Mouse (Mus musculus) midbrain, embryonic 14.5 days (tissue): ENCODE data around the gene Egfl8. TPM values are rescaled to one million over a fixed set of nuclear protein-coding genes. Genes with fewer than 3 reads are reported as not detected.
A peak's percentile ranks its signal among the peaks of the same experiment; 100 is the strongest.

Experiments used
- ATAC-seq: fragments of 200-750 bp; cut with Nextera tagmentation; 2 replicates; pipeline ENCODE4 v1.8.0; 2017; ENCODE audit warnings: moderate number of reproducible peaks, moderate library complexity; ENCODE audit not compliant: low FRiP score, low TSS enrichment
- DNase-seq: peaks from one replicate; pipeline ENCODE4 v3.0.0-alpha.2; 2015
- H3K27ac ChIP-seq: fragments of 300-500 bp; sonication (generic); replicated peaks from 2 replicates; pipeline ENCODE4 v1.5.1; 2014; ENCODE audit warnings: mild to moderate bottlenecking, low read depth, low read length, moderate library complexity
- H3K27me3 ChIP-seq: fragments of 300-500 bp; sonication (generic); 2 replicates; pipeline ENCODE4 v1.6.1; 2014; ENCODE audit warnings: low read length, control low read depth, mixed read lengths; ENCODE audit not compliant: control insufficient read depth, insufficient read depth
- H3K36me3 ChIP-seq: fragments of 300-500 bp; sonication (generic); 2 replicates; pipeline ENCODE4 v1.6.1; 2014; ENCODE audit warnings: low read length, control low read depth; ENCODE audit not compliant: control insufficient read depth, insufficient read depth
- H3K4me1 ChIP-seq: fragments of 300-500 bp; sonication (generic); 2 replicates; pipeline ENCODE4 v1.6.1; 2014; ENCODE audit warnings: mild to moderate bottlenecking, antibody characterized with exemption, low read length, control low read depth; ENCODE audit not compliant: control insufficient read depth, insufficient read depth
- H3K4me2 ChIP-seq: fragments of 300-500 bp; sonication (generic); 2 replicates; pipeline ENCODE4 v1.6.1; 2014; ENCODE audit warnings: mild to moderate bottlenecking, low read length, moderate library complexity
- H3K4me3 ChIP-seq: fragments of 300-500 bp; sonication (generic); replicated peaks from 2 replicates; pipeline ENCODE4 v1.5.1; 2014; ENCODE audit warnings: low read depth, low read length
- H3K9ac ChIP-seq: fragments of 300-500 bp; sonication (generic); replicated peaks from 2 replicates; pipeline ENCODE4 v1.6.1; 2014; ENCODE audit warnings: mild to moderate bottlenecking, low read length, moderate library complexity
- H3K9me3 ChIP-seq: fragments of 300-500 bp; sonication (generic); 2 replicates; pipeline ENCODE4 v1.6.1; 2016; ENCODE audit warnings: low read length, control low read depth, mixed read lengths; ENCODE audit not compliant: control insufficient read depth
- WGBS: fragments of 180-500 bp; shearing (Covaris S2); extraction: QIAGEN DNeasy Blood & Tissue Kit; methylation state at CpG from one replicate; pipeline ENCODE4 v1.1.7; 2014; 5-methylcytosine and 5-hydroxymethylcytosine counted together
- polyA plus RNA-seq: library from polyadenylated mRNA; unstranded; fragments of >200 nt; fragmentation: Nextera tagmentation; extraction: Ambion mirVana; gene quantifications from 2 replicates; pipeline ENCODE4 v1.2.1, GENCODE M21; 2014

Gene Egfl8
- polyA plus RNA-seq, 1 experiment from 2014 or later, result 9.5 TPM

DNA sequence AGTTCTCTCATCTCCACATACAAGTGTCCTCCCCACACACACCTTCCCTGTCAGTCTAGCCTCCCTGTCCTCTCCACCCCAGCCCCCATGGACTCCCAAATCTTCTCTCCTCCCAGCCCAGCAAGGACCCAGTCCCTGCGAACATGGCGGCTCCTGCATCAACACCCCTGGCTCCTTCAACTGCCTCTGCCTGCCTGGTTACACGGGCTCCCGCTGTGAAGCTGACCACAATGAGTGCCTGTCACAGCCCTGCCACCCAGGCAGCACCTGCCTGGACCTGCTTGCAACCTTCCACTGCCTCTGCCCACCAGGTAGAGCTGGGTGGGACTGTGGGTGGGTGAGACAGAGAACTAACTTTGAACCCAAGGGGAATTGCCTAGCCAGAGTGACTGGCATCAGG is 45.9 kb downstream of the Egfl8 start:
- WGBS, result 62% methylated on average over 4 of the region's 4 CpGs
- Histone ChIP-seq H3K4me3 (no peak overlapping the region), H3K4me1 (no peaks in the 10 kb centered on the region), H3K27me3 (no peaks in the 10 kb centered on the region; the same call in 1 of the 2 replicates), H3K9me3 (0 out of 2 replicates have a peak, but pooled peaks cover 2% of the 10 kb centered on the region), H3K27ac (no peak overlapping the region), H3K4me2 (no peak overlapping the region), H3K9ac (no peak overlapping the region), H3K36me3 (no peaks in the 10 kb centered on the region)
- no peak for DNase-seq
- no peak for ATAC-seq

DNA sequence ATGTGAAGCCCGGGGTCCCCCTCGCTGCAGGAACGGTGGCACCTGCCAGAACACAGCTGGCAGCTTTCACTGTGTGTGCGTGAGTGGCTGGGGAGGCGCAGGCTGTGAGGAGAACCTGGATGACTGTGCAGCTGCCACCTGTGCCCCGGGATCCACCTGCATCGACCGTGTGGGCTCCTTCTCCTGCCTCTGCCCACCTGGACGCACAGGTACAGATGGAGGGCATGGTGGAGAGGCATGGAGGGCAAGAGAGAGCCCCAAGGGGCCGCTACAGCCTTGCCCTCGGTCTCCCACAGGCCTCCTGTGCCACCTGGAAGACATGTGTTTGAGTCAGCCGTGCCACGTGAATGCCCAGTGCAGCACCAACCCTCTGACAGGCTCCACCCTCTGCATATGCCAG is 47.4 kb downstream of the Egfl8 start:
- no peaks in the 10 kb centered on the region; the same call in 1 of the 2 replicates for H3K27me3 ChIP-seq
- H3K4me3 ChIP-seq, result no peak overlapping the region
- 77% methylated on average over 13 of the region's 13 CpGs for WGBS
- ATAC-seq, result no peak
- H3K27ac ChIP-seq, result no peak overlapping the region
- no peaks in the 10 kb centered on the region for H3K36me3 ChIP-seq
- no peak for DNase-seq
- no peaks in the 10 kb centered on the region for H3K4me1 ChIP-seq
- no peak overlapping the region for H3K4me2 ChIP-seq
- H3K9ac ChIP-seq, result no peak overlapping the region
- H3K9me3 ChIP-seq, result 0 out of 2 replicates have a peak, but pooled peaks cover 2% of the 10 kb centered on the region

DNA sequence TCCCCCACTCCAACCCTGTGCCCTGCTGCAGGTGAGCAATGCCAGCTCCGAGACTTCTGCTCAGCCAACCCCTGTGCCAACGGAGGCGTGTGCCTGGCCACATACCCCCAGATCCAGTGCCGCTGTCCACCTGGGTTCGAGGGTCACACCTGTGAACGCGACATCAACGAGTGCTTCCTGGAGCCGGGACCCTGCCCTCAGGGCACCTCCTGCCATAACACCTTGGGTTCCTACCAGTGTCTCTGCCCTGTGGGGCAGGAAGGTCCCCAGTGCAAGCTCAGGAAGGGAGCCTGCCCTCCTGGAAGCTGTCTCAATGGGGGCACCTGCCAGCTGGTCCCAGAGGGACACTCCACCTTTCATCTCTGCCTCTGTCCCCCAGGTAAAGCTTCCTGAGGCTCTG is 48.5 kb downstream of the Egfl8 start:
- H3K9ac ChIP-seq, result no peak overlapping the region
- 76% methylated on average over 9 of the region's 9 CpGs for WGBS
- 0 out of 2 replicates have a peak, but pooled peaks cover 2% of the 10 kb centered on the region for H3K9me3 ChIP-seq
- H3K27me3 ChIP-seq, result no peaks in the 10 kb centered on the region; the same call in 1 of the 2 replicates
- no peak overlapping the region for H3K27ac ChIP-seq
- no peak overlapping the region for H3K4me3 ChIP-seq
- DNase-seq, result no peak
- no peaks in the 10 kb centered on the region for H3K36me3 ChIP-seq
- ATAC-seq, result no peak
- H3K4me1 ChIP-seq, result no peaks in the 10 kb centered on the region
- H3K4me2 ChIP-seq, result no peak overlapping the region

DNA sequence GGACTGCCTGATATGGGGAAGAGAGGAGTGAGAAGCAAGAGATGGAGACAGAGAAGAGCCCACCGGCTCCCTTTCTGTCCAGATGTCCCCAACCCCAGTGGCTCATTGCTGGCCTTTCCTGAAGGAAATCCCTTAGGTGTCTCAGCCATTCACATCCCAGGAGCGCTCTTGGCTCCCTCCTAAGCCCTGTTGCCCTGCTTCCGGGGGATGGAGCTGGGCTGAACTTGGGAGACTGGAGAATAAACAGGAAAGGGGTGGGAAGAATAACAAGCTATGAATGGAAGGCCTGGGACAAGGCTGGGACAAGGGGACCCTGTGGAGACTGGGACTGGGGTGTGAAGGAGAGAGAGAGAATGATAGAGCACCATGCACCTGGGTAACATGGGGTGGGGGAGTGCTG is 51.0 kb downstream of the Egfl8 start:
- Histone ChIP-seq H3K27me3 (no peaks in the 10 kb centered on the region; the same call in 1 of the 2 replicates), H3K27ac (no peak overlapping the region), H3K4me2 (no peak overlapping the region), H3K9ac (no peak overlapping the region), H3K36me3 (no peaks in the 10 kb centered on the region), H3K4me3 (no peak overlapping the region), H3K4me1 (no peaks in the 10 kb centered on the region), H3K9me3 (peaks cover 2% of the 10 kb centered on the region; the same call in 1 of the 2 replicates)
- WGBS, result 60% methylated on average over 3 of the region's 3 CpGs
- ATAC-seq (no peak), DNase-seq (no peak)

DNA sequence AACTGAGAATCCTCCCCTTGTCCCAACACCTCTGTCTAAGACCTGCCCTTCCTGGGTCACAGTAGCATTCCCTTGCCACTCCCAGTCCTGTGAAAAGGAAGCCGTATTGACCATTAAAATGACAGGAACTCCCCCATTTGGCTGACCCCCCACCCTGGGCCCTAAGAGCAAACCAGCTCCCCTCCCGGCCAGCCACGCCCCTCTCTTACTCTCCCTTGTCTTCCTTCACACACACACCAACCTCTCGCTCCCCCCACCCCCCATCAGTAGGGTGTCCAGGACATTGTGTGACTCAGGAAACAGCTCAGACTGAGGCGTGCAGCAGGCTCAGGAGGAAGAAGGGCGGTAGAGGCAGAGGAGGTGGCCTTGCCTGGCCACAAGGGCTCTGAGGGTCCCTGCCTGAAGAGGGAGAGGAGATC is 51.8 kb downstream of the Egfl8 start, which contains the start of gene Notch4:
Notch4 (plus strand) TSS at position 266 of the 419 bp plus-strand sequence.
- 23% methylated on average over 6 of the region's 6 CpGs for WGBS
- no peak within 1 kb of the TSS for H3K4me2 ChIP-seq

DNA sequence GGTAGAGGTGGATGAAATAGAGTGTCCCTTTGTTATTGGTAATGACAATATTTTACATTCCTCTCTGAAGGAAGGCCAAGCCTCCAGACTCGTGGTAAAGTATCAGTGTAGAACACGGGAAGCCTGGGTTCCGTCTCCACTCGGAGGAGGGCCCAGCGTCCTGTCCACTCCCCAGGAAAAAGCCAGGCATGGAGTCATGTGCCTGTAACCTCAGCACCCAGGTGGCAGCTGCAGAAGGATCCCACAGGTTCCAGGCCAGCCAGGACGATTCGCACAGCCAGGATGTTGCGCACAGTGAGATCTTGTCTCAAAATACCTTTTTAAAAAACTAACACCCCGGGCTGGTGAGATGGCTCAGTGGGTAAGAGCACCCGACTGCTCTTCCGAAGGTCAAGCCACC is 52.4 kb downstream of the Egfl8 start:
- Histone ChIP-seq H3K4me1 (no peaks in the 10 kb centered on the region), H3K4me2 (no peak overlapping the region), H3K36me3 (no peaks in the 10 kb centered on the region), H3K4me3 (no peak overlapping the region), H3K9me3 (peaks cover 2% of the 10 kb centered on the region; the same call in 1 of the 2 replicates), H3K9ac (no peak overlapping the region), H3K27ac (no peak overlapping the region), H3K27me3 (no peaks in the 10 kb centered on the region; the same call in 1 of the 2 replicates)
- ATAC-seq (no peak), DNase-seq (no peak)
- WGBS, result 80% methylated on average over 11 of the region's 11 CpGs

More for the DNA sequence above, 51.8 kb downstream of the Egfl8 start, which contains the start of gene Notch4:
- Histone ChIP-seq H3K9ac (no peak within 1 kb of the TSS), H3K4me1 (no peaks in the 10 kb centered on the region), H3K27ac (peak within 1 kb of the TSS; percentile 20; the same call in 1 of the 2 replicates), H3K4me3 (no peak within 1 kb of the TSS), H3K36me3 (no peaks in the 10 kb centered on the region), H3K27me3 (no peaks in the 10 kb centered on the region; the same call in 1 of the 2 replicates), H3K9me3 (peaks cover 2% of the 10 kb centered on the region; the same call in 1 of the 2 replicates)
- DNase-seq, result no peak
- ATAC-seq, result no peak

Other genes with a start within 250 kb of the Egfl8 start
- gene Btnl1, start 238.8 kb downstream of the Egfl8 start, polyA plus RNA-seq, result not detected in 2 replicates
- gene BC051142, start 217.2 kb downstream of the Egfl8 start, polyA plus RNA-seq, result 5.8 and 6.2 TPM in 2 replicates
- not detected in 2 replicates for gene Btnl4, start 138.7 kb downstream of the Egfl8 start, polyA plus RNA-seq
- not detected in 2 replicates for gene Btnl6, start 98.6 kb downstream of the Egfl8 start, polyA plus RNA-seq
- gene Notch4, start 51.7 kb downstream of the Egfl8 start, polyA plus RNA-seq, result 9.9 and 10.3 TPM in 2 replicates
- 2.3 and 4.3 TPM in 2 replicates for gene Gpsm3, start 26.2 kb downstream of the Egfl8 start, polyA plus RNA-seq
- gene Pbx2, start 24.7 kb downstream of the Egfl8 start, polyA plus RNA-seq, result 12.8 and 13.5 TPM in 2 replicates
- gene Ager, start 18.1 kb downstream of the Egfl8 start, polyA plus RNA-seq, result 1.2 and 1.4 TPM in 2 replicates
- 223 and 269 TPM in 2 replicates for gene Rnf5, start 12.3 kb downstream of the Egfl8 start, polyA plus RNA-seq
- gene Agpat1, start 11.7 kb downstream of the Egfl8 start, polyA plus RNA-seq, result 122 and 123 TPM in 2 replicates
- gene Ppt2, start 12.5 kb upstream of the Egfl8 start, polyA plus RNA-seq, result 23.4 and 25.5 TPM in 2 replicates
- 12.4 and 13.6 TPM in 2 replicates for gene Prrt1, start 13.6 kb upstream of the Egfl8 start, polyA plus RNA-seq
- 11.2 and 14.5 TPM in 2 replicates for gene Fkbpl, start 28.8 kb upstream of the Egfl8 start, polyA plus RNA-seq
- 97.1 TPM in 2 replicates for gene Atf6b, start 31.2 kb upstream of the Egfl8 start, polyA plus RNA-seq
- 0.13 and 0.24 TPM in 2 replicates for gene Tnxb, start 54.6 kb upstream of the Egfl8 start, polyA plus RNA-seq
- gene C4b, start 127.9 kb upstream of the Egfl8 start, polyA plus RNA-seq, result 0.09 TPM in 1 of 2 replicates, not detected in the other
- not detected in 2 replicates for gene Cyp21a1, start 188.6 kb upstream of the Egfl8 start, polyA plus RNA-seq
- 32.1 and 39.3 TPM in 2 replicates for gene Stk19, start 221.0 kb upstream of the Egfl8 start, polyA plus RNA-seq
- gene Dxo, start 221.0 kb upstream of the Egfl8 start, polyA plus RNA-seq, result 66.6 and 68.6 TPM in 2 replicates
- gene Skiv2l, start 234.2 kb upstream of the Egfl8 start, polyA plus RNA-seq, result 47.7 and 55.5 TPM in 2 replicates
- gene Nelfe, start 234.4 kb upstream of the Egfl8 start, polyA plus RNA-seq, result 75.5 and 85.3 TPM in 2 replicates
- 1.8 and 3.0 TPM in 2 replicates for gene Cfb, start 246.5 kb upstream of the Egfl8 start, polyA plus RNA-seq